ENCODE assay signal across 24 mouse cellular contexts in the genomic region with DNA sequence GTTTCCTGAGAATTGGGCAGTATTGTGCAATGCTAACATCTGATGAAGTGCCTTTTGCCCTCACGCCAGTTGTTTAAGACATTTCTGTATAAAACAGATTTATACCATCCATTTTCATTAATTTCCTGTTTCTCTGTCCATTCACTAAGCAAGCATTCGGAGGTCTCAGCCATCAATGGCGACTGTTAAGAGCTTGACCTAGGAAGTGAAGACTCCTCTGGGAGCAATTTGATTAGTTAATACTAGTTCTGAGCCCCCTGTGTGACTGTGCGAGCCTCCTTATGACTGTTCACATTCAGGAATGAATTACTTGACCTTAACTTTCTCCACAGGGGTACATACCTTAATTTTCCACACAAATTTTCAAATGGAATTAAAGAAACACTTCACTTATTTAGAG.
DNase-seq lines count a peak whose midpoint lies in the region; ATAC-seq and TF ChIP-seq lines count a peak whose summit lies in the region.
"Had no signal": no experiment of that assay in that cellular context is flagged by ENCODE, and none has a peak within 500 bp of the region (broad histone marks: within the 10 kb centered on the region; RNA-seq: fewer than 3 reads in every experiment).

No protein-coding gene starts in this region.

- no peak overlapping the region for H3K4me3 ChIP-seq in kidney, embryonic 14.5 days (ENCODE audit: low read length)
- no peak overlapping the region for H3K4me3 ChIP-seq in kidney, postnatal 0 days (replicated peaks; ENCODE audit: low read depth, low read length)
- H3K4me3 ChIP-seq: forebrain, embryonic 10.5 days; forebrain, embryonic 13.5 days; gastrocnemius, adult 2 months; hindbrain, embryonic 10.5 days; hindbrain, embryonic 13.5 days had no signal

- DNase-seq in kidney, adult 11 months, result no peak
- DNase-seq in kidney, postnatal 0 days (ENCODE audit: low spot score), result peak; percentile 65
- DNase-seq in kidney, adult 18-20 months, result no peak
- DNase-seq in forelimb bud, embryonic 11.5 days (ENCODE audit: low read depth, low spot score), result peak; percentile 19
- DNase-seq in mesoderm, embryonic 11.5 days (ENCODE audit: low read depth, low spot score), result peak; percentile 7
- DNase-seq: adrenal gland, adult 2 months; adrenal gland, postnatal 14 days; cerebellum, adult 11 months; cerebellum, adult 2 months; cerebellum, adult 9-11 months; cerebellum, postnatal 25 days; gastrocnemius, adult 2 months; gastrocnemius, postnatal 14 days; heart, adult 11 months; heart, postnatal 36 days had no signal

- H3K4me1 ChIP-seq in kidney, embryonic 14.5 days (ENCODE audit: control insufficient read depth, insufficient read depth, low read length), result no peaks in the 10 kb centered on the region
- no peaks in the 10 kb centered on the region for H3K4me1 ChIP-seq in kidney, postnatal 0 days (replicated peaks; ENCODE audit: insufficient read depth, low read length)
- H3K4me1 ChIP-seq: forebrain, embryonic 10.5 days; forebrain, embryonic 13.5 days; hindbrain, embryonic 10.5 days; hindbrain, embryonic 13.5 days had no signal

- H3K9ac ChIP-seq in kidney, embryonic 14.5 days (ENCODE audit: low read depth, low read length), result no peak overlapping the region
- H3K9ac ChIP-seq in kidney, postnatal 0 days (ENCODE audit: low read depth, low read length), result no peak overlapping the region
- H3K9ac ChIP-seq: forebrain, embryonic 13.5 days; hindbrain, embryonic 13.5 days had no signal

- H3K4me2 ChIP-seq in kidney, embryonic 14.5 days (replicated peaks; ENCODE audit: low read depth, low read length), result no peak overlapping the region
- H3K4me2 ChIP-seq in kidney, postnatal 0 days (ENCODE audit: low read length), result no peak overlapping the region
- H3K4me2 ChIP-seq: forebrain, embryonic 13.5 days; heart, embryonic 11.5 days; hindbrain, embryonic 13.5 days had no signal

- no peaks in the 10 kb centered on the region for H3K9me3 ChIP-seq in kidney, embryonic 14.5 days (ENCODE audit: control insufficient read depth, low read length)
- H3K9me3 ChIP-seq in kidney, postnatal 0 days (replicated peaks; ENCODE audit: low read length), result no peaks in the 10 kb centered on the region
- H3K9me3 ChIP-seq: forebrain, embryonic 10.5 days; forebrain, embryonic 13.5 days; hindbrain, embryonic 10.5 days; hindbrain, embryonic 13.5 days had no signal

- TF ChIP-seq CTCF in kidney, postnatal 0 days (IDR thresholded peaks at IDR 0.05; ENCODE audit: low read depth), result no peak

- H3K27me3 ChIP-seq in kidney, embryonic 14.5 days (ENCODE audit: control insufficient read depth, insufficient read depth, low read length), result no peaks in the 10 kb centered on the region
- H3K27me3 ChIP-seq in kidney, postnatal 0 days (ENCODE audit: insufficient read depth, low read length), result no peaks in the 10 kb centered on the region
- H3K27me3 ChIP-seq: forebrain, embryonic 13.5 days; hindbrain, embryonic 13.5 days had no signal

- 49% methylated on average over 4 of the region's 4 CpGs for WGBS in kidney, embryonic 14.5 days
- WGBS in kidney, postnatal 0 days, result 54% methylated on average over 4 of the region's 4 CpGs

- ATAC-seq in kidney, embryonic 14.5 days (ENCODE audit: low FRiP score, low TSS enrichment), result peak; percentile 43; the same call in 1 of the 2 replicates
- no peak for ATAC-seq in kidney, postnatal 0 days (replicated peaks; ENCODE audit: low FRiP score, low read depth)
- ATAC-seq: CD4-positive, CD25-positive, alpha-beta regulatory T cell, adult 4 months; forebrain, embryonic 13.5 days; forebrain, embryonic 16.5 days; hindbrain, embryonic 16.5 days had no signal

- H3K36me3 ChIP-seq in kidney, embryonic 14.5 days (ENCODE audit: control insufficient read depth, insufficient read depth, low read length), result no peaks in the 10 kb centered on the region
- H3K36me3 ChIP-seq in kidney, postnatal 0 days (ENCODE audit: insufficient read depth, low read length), result no peaks in the 10 kb centered on the region
- H3K36me3 ChIP-seq: forebrain, embryonic 10.5 days; hindbrain, embryonic 10.5 days; hindbrain, embryonic 13.5 days had no signal

- H3K27ac ChIP-seq in kidney, embryonic 14.5 days (ENCODE audit: low read depth, low read length), result no peak overlapping the region
- no peak overlapping the region for H3K27ac ChIP-seq in kidney, postnatal 0 days
- H3K27ac ChIP-seq: forebrain, embryonic 10.5 days; forebrain, embryonic 13.5 days; gastrocnemius, adult 2 months; hindbrain, embryonic 10.5 days; hindbrain, embryonic 13.5 days had no signal

Comparison
In these comparisons a context has a peak if more than half of its experiments do, and no peak if none do; other contexts are left out.
1. DNase-seq: peak in kidney, postnatal 0 days (single experiment), forelimb bud, embryonic 11.5 days (single experiment) and mesoderm, embryonic 11.5 days (single experiment); none in kidney, adult 11 months (single experiment) and kidney, adult 18-20 months (single experiment).